Comparison of ENCODE assay signal across 8 mouse cellular contexts in the genomic region with DNA sequence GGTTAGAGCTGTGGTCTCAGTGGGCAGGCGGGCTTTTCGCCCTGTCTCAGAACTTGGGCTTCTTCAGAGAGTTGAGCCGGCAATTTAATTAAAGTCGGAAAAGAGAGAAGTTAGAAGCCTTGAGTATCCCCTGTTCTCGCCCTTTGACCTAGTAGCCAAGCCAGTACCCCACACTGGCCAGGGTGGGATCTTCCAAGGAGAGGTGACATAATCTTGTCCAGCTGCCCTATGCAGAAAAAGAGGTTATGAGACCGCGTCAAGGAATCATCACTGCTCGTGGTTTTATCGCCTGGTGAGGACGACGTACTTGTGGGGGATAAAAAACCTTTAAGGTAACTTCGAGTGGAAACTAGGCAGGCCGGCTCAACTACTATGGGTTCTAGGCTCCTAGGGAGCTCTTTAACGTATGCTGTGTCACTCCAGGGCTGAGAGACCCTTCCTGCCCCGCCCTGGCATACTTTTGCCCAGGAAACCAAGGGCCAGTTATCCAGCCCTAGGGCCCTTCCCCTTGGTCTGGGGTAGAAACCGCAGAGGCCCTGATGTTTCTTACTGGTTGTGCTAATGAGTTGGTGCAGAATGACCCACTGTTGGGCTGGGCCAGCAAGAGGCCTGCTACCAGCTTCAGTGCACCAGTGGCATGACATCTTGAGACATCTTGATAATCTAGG. TPM values are rescaled to one million over a fixed set of nuclear protein-coding genes. Genes with fewer than 3 reads are reported as not detected.
DNase-seq lines count a peak whose midpoint lies in the region; ATAC-seq lines count a peak whose summit lies in the region.

No protein-coding gene starts in this region.

- H3K36me3 ChIP-seq in heart, embryonic 11.5 days (ENCODE audit: control insufficient read depth, insufficient read depth, low read length) = no peaks in the 10 kb centered on the region
- H3K36me3 ChIP-seq in hindbrain, embryonic 16.5 days (ENCODE audit: control insufficient read depth, insufficient read depth, low read length) = no peaks in the 10 kb centered on the region
- no peaks in the 10 kb centered on the region for H3K36me3 ChIP-seq in midbrain, embryonic 12.5 days

- peaks cover 2% of the 10 kb centered on the region; the same call in 1 of the 2 replicates for H3K4me1 ChIP-seq in heart, embryonic 11.5 days (ENCODE audit: control insufficient read depth, insufficient read depth, low read length)
- 0 out of 2 replicates have a peak, but pooled peaks cover 2% of the 10 kb centered on the region for H3K4me1 ChIP-seq in brown adipose tissue, adult 24 weeks (ENCODE audit: control insufficient read depth, insufficient read depth, insufficient read length, low read length)
- peaks cover 13% of the 10 kb centered on the region for H3K4me1 ChIP-seq in hindbrain, embryonic 16.5 days (ENCODE audit: control insufficient read depth, insufficient read depth, low read depth, low read length)
- H3K4me1 ChIP-seq in midbrain, embryonic 12.5 days = peaks cover 18% of the 10 kb centered on the region

- H3K27ac ChIP-seq in heart, embryonic 11.5 days (ENCODE audit: low read depth, low read length) = peak overlapping the region; percentile 95
- H3K27ac ChIP-seq in brown adipose tissue, adult 24 weeks (replicated peaks; ENCODE audit: low read depth, low read length) = peak overlapping the region; percentile 79
- no peak overlapping the region for H3K27ac ChIP-seq in hindbrain, embryonic 16.5 days (ENCODE audit: low read depth, low read length)
- no peak overlapping the region for H3K27ac ChIP-seq in midbrain, embryonic 12.5 days (replicated peaks)

- ATAC-seq in heart, embryonic 11.5 days (replicated peaks; ENCODE audit: insufficient number of reproducible peaks, low FRiP score, low TSS enrichment) = no peak
- no peak for ATAC-seq in hindbrain, embryonic 16.5 days
- ATAC-seq in midbrain, embryonic 12.5 days (ENCODE audit: low FRiP score, low read depth) = no peak

- H3K9ac ChIP-seq in heart, embryonic 11.5 days (ENCODE audit: low read depth, low read length) = peak overlapping the region; percentile 96
- H3K9ac ChIP-seq in hindbrain, embryonic 16.5 days (ENCODE audit: low read depth, low read length) = peak overlapping the region; percentile 67
- H3K9ac ChIP-seq in midbrain, embryonic 12.5 days (replicated peaks) = peak overlapping the region; percentile 70; the same call in 1 of the 2 replicates

- no peaks in the 10 kb centered on the region for H3K27me3 ChIP-seq in heart, embryonic 11.5 days (ENCODE audit: control insufficient read depth, insufficient read depth, low read length)
- peaks cover 18% of the 10 kb centered on the region for H3K27me3 ChIP-seq in hindbrain, embryonic 16.5 days (replicated peaks; ENCODE audit: control insufficient read depth, insufficient read depth, low read length)
- H3K27me3 ChIP-seq in midbrain, embryonic 12.5 days = peaks cover 65% of the 10 kb centered on the region

- H3K9me3 ChIP-seq in heart, embryonic 11.5 days (replicated peaks; ENCODE audit: control insufficient read depth, low read length) = no peaks in the 10 kb centered on the region
- H3K9me3 ChIP-seq in hindbrain, embryonic 16.5 days (ENCODE audit: control insufficient read depth, low read length) = no peaks in the 10 kb centered on the region
- no peaks in the 10 kb centered on the region for H3K9me3 ChIP-seq in midbrain, embryonic 12.5 days

- WGBS in heart, embryonic 11.5 days (ENCODE audit: insufficient replicate concordance) = 5% methylated on average over 16 of the region's 16 CpGs
- WGBS in hindbrain, embryonic 16.5 days = 25% methylated on average over 16 of the region's 16 CpGs
- WGBS in midbrain, embryonic 12.5 days = 11% methylated on average over 16 of the region's 16 CpGs

- peak overlapping the region; percentile 71 for H3K4me3 ChIP-seq in heart, embryonic 11.5 days (ENCODE audit: low read depth, low read length)
- peak overlapping the region; percentile 85 for H3K4me3 ChIP-seq in brown adipose tissue, adult 24 weeks (ENCODE audit: insufficient read depth, low read depth, low read length)
- H3K4me3 ChIP-seq in hindbrain, embryonic 16.5 days (ENCODE audit: low read length) = peak overlapping the region; percentile 69
- peak overlapping the region; percentile 57 for H3K4me3 ChIP-seq in midbrain, embryonic 12.5 days

- peak overlapping the region; percentile 91 for H3K4me2 ChIP-seq in heart, embryonic 11.5 days
- peak overlapping the region; percentile 97 for H3K4me2 ChIP-seq in hindbrain, embryonic 16.5 days (ENCODE audit: low read length)
- H3K4me2 ChIP-seq in midbrain, embryonic 12.5 days (replicated peaks) = peak overlapping the region; percentile 93

- DNase-seq in heart, postnatal 4 days = no peak
- no peak for DNase-seq in ovary, adult 18-20 months (ENCODE audit: low spot score)
- DNase-seq in adrenal gland, postnatal 36 days = no peak
- DNase-seq in thymus, postnatal 14 days = no peak

RNA-seq across cellular contexts. Expression of gene Rbpms2, which starts 2.0 kb away (rescaled TPM):
- polyA plus RNA-seq in heart, embryonic 11.5 days (2014; fragmentation: Nextera tagmentation; extraction: Ambion mirVana) = 154 and 160 TPM in 2 replicates
- total RNA-seq in heart, postnatal 4 days (2021) = 10 to 100 TPM; 89.4 to 97.0 TPM
- polyA plus RNA-seq in brown adipose tissue, adult 24 weeks (2012; ENCODE audit: insufficient read depth, insufficient read length, missing spikeins) = 72.4 and 81.8 TPM in 2 replicates
- 4.6 and 4.7 TPM in 2 replicates for polyA plus RNA-seq in hindbrain, embryonic 16.5 days (2015; fragmentation: Nextera tagmentation; extraction: Ambion mirVana)
- polyA plus RNA-seq in midbrain, embryonic 12.5 days (2016; fragmentation: Nextera tagmentation; extraction: Ambion mirVana) = 11.5 and 12.8 TPM in 2 replicates
- 10 to 100 TPM; 51.1 to 67.3 TPM for total RNA-seq in adrenal gland, postnatal 36 days (2021)

RNA-seq across cellular contexts. Expression of gene Oaz2, which starts 36.3 kb away (rescaled TPM):
- polyA plus RNA-seq in heart, embryonic 11.5 days (2014; fragmentation: Nextera tagmentation; extraction: Ambion mirVana) = 191 and 256 TPM in 2 replicates
- total RNA-seq in heart, postnatal 4 days (2021) = 100 to 1,000 TPM; 213 to 221 TPM
- 52.7 and 66.3 TPM in 2 replicates for polyA plus RNA-seq in brown adipose tissue, adult 24 weeks (2012; ENCODE audit: insufficient read depth, insufficient read length, missing spikeins)
- 419 and 449 TPM in 2 replicates for polyA plus RNA-seq in hindbrain, embryonic 16.5 days (2015; fragmentation: Nextera tagmentation; extraction: Ambion mirVana)
- polyA plus RNA-seq in midbrain, embryonic 12.5 days (2016; fragmentation: Nextera tagmentation; extraction: Ambion mirVana) = 262 and 269 TPM in 2 replicates
- total RNA-seq in adrenal gland, postnatal 36 days (2021) = 100 to 1,000 TPM; 128 to 130 TPM

RNA-seq across cellular contexts. Expression of gene Pif1, which starts 44.5 kb away (rescaled TPM):
- 7.6 and 9.5 TPM in 2 replicates for polyA plus RNA-seq in heart, embryonic 11.5 days (2014; fragmentation: Nextera tagmentation; extraction: Ambion mirVana)
- 1 to 10 TPM; 6.2 to 7.6 TPM for total RNA-seq in heart, postnatal 4 days (2021)
- not detected in 2 replicates for polyA plus RNA-seq in brown adipose tissue, adult 24 weeks (2012; ENCODE audit: insufficient read depth, insufficient read length, missing spikeins)
- 3.2 and 4.3 TPM in 2 replicates for polyA plus RNA-seq in hindbrain, embryonic 16.5 days (2015; fragmentation: Nextera tagmentation; extraction: Ambion mirVana)
- polyA plus RNA-seq in midbrain, embryonic 12.5 days (2016; fragmentation: Nextera tagmentation; extraction: Ambion mirVana) = 22.3 and 24.0 TPM in 2 replicates
- total RNA-seq in adrenal gland, postnatal 36 days (2021) = under 1 TPM; 0.46 to 0.92 TPM

RNA-seq across cellular contexts. Expression of gene Plekho2, which starts 51.6 kb away (rescaled TPM):
- polyA plus RNA-seq in heart, embryonic 11.5 days (2014; fragmentation: Nextera tagmentation; extraction: Ambion mirVana) = 10.6 and 11.9 TPM in 2 replicates
- total RNA-seq in heart, postnatal 4 days (2021) = 10 to 100 TPM; 17.9 to 19.4 TPM
- 6.2 and 7.5 TPM in 2 replicates for polyA plus RNA-seq in brown adipose tissue, adult 24 weeks (2012; ENCODE audit: insufficient read depth, insufficient read length, missing spikeins)
- polyA plus RNA-seq in hindbrain, embryonic 16.5 days (2015; fragmentation: Nextera tagmentation; extraction: Ambion mirVana) = 7.1 and 8.0 TPM in 2 replicates
- polyA plus RNA-seq in midbrain, embryonic 12.5 days (2016; fragmentation: Nextera tagmentation; extraction: Ambion mirVana) = 10.0 and 10.6 TPM in 2 replicates
- total RNA-seq in adrenal gland, postnatal 36 days (2021) = 10 to 100 TPM; 56.6 to 71.5 TPM

Comparison
In these comparisons a context has a peak if more than half of its experiments do, and no peak if none do; other contexts are left out.
1. H3K27ac ChIP-seq: peak in heart, embryonic 11.5 days (single experiment) and brown adipose tissue, adult 24 weeks (single experiment); none in hindbrain, embryonic 16.5 days (single experiment) and midbrain, embryonic 12.5 days (single experiment).
2. Peak in every context shown above with its lines, with median percentiles within 50 percentile points of each other: H3K4me2 ChIP-seq, H3K4me3 ChIP-seq and H3K9ac ChIP-seq.